Mouse (Mus musculus): ENCODE data around the gene Smpx. TPM values are rescaled to one million over a fixed set of nuclear protein-coding genes. Genes with fewer than 3 reads are reported as not detected.

Smpx gene
- polyA plus RNA-seq, 1 experiment, result 0.19 TPM

DNA sequence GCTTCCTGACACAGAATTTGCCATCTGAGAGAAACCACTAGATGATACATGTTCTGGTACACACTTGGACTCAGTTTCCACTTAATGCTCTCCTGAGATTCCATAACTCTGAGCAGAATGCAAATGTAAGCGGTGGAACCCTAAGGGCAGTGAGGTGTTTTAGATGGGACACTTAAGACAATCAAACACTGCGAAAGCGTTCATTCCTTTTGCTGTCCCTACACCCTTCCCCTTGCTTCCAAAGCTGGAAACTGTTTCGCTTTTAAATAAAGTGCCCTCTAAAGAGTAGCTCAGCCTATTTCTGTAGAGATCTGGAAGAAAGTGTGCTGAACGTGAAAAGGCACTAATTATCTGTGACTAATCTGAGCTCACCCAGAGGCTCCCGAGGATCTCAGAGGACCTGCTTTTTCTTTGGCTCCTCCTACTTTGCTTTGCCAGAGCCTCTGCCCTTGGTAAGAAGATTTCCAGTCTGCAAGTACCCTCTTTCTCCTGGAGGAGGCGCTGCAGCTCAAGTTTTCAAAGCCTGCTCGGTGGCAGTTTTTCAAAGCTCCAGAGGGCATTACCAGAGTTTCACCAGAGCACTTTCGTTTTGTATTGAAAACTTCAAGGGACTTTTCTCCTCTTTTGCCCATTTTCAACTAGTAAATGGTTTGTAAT, 33.1 kb downstream of the Smpx start:
- DNase-seq (ENCODE audit: low read depth), result peak; percentile 86
- TF ChIP-seq POLR2A (IDR thresholded peaks at IDR 0.05; ENCODE audit: borderline replicate concordance, extremely low read depth, insufficient read depth, insufficient read length, poor library complexity, severe bottlenecking) (no peak), CTCF (IDR thresholded peaks at IDR 0.05; ENCODE audit: borderline replicate concordance, extremely low read depth, insufficient read depth, insufficient read length) (peak; percentile 76)

DNA sequence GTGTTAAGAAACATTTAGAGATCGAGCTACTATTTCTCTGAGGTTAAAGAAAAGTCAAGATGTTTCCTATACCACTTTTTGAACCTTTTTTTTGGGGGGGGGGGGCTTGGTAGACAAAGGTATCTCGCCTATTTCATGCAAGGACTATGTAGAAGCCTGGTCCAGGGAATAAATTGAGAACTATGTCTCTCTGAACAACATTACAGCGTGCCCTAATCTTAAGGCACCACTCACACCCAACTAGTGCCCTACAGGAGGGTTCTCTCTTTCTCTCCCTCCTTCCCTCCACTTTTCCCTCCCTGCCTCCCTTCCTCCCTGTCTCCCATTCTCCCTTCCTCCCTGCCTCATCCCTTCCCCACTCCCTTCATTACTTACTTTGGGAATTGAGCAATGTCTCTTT, 33.6 kb downstream of the Smpx start:
- DNase-seq (ENCODE audit: low read depth), result no peak
- TF ChIP-seq POLR2A (IDR thresholded peaks at IDR 0.05; ENCODE audit: borderline replicate concordance, extremely low read depth, insufficient read depth, insufficient read length, poor library complexity, severe bottlenecking), result no peak
- no peak for TF ChIP-seq CTCF (IDR thresholded peaks at IDR 0.05; ENCODE audit: borderline replicate concordance, extremely low read depth, insufficient read depth, insufficient read length)

DNA sequence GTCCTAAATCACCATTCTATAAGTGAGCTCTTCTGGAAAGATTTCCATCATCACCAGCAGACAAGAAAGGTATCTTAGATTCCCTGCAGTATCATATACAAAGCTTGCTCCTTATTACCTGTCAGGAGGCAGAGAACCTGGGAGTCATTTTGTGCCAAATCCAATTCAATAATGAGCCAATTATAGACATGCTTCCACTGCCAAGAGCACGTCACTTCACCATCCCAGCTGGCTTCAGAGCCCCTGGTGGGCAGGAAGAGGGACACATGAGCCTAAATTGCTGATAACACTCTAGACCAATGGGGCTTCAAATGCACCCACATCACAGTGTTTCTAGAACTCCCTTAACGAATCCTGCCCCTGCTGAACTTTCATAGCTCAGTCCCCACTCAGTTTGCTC, 35.1 kb downstream of the Smpx start:
- peak; percentile 31 for DNase-seq (ENCODE audit: low read depth)
- TF ChIP-seq POLR2A (IDR thresholded peaks at IDR 0.05; ENCODE audit: borderline replicate concordance, extremely low read depth, insufficient read depth, insufficient read length, poor library complexity, severe bottlenecking) (no peak), CTCF (IDR thresholded peaks at IDR 0.05; ENCODE audit: borderline replicate concordance, extremely low read depth, insufficient read depth, insufficient read length) (no peak)

DNA sequence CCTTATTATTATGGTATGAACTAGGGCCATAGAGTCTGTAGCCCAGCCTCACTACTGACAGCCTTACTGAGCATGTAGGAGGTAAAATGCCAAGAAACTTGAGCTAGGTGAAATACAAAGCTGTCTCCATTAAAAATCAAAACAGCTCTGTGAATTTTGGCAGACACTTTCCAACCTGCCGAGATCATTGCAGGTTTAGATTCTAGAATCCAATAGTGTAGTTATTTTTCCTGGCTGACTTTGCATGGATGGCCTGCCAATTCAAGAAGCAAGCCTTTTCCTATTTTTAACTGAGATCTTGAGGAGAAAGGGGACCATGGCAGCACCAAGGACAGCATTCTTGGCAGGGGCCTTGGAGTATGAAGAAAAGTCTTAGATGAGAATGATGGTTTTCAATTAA, 35.6 kb downstream of the Smpx start:
- TF ChIP-seq CTCF (IDR thresholded peaks at IDR 0.05; ENCODE audit: borderline replicate concordance, extremely low read depth, insufficient read depth, insufficient read length), result no peak
- no peak for TF ChIP-seq POLR2A (IDR thresholded peaks at IDR 0.05; ENCODE audit: borderline replicate concordance, extremely low read depth, insufficient read depth, insufficient read length, poor library complexity, severe bottlenecking)
- no peak for DNase-seq (ENCODE audit: low read depth)

DNA sequence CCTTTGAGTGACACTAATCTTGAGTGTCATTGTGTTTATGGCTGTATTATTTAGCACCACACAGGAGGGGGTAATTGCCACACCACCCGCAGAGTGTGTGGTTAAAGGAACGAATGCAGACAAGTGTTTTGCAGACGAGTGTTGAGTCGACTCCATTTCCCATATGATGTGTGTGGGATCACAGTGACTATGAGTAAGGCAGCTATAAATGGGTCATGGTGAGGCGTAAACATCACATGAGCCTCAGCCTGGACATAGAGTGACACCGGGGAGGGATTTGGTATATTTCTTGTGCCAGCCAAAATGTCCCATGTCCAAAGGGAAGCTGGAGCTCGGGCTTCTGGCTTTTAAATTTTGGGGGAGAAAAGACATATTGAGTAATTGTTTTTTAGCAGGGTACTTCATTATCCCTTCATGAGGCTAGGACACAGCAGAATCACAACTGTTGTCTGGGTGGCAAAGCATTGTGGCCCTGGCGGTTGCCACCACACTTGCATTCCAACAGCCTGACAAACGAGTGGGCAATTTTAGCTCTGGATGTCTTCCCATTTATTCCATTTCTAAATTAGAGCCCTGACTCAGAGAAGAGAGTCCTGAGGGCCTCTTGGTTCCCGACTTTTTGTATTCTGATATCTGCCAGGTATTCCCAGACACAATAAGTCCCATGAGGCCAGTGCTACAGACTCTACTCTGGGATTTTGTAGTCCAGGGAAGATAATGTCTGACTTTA, 49.3 kb downstream of the Smpx start:
- TF ChIP-seq CTCF (IDR thresholded peaks at IDR 0.05; ENCODE audit: borderline replicate concordance, extremely low read depth, insufficient read depth, insufficient read length) (no peak), POLR2A (IDR thresholded peaks at IDR 0.05; ENCODE audit: borderline replicate concordance, extremely low read depth, insufficient read depth, insufficient read length, poor library complexity, severe bottlenecking) (no peak)
- DNase-seq (ENCODE audit: low read depth), result no peak

DNA sequence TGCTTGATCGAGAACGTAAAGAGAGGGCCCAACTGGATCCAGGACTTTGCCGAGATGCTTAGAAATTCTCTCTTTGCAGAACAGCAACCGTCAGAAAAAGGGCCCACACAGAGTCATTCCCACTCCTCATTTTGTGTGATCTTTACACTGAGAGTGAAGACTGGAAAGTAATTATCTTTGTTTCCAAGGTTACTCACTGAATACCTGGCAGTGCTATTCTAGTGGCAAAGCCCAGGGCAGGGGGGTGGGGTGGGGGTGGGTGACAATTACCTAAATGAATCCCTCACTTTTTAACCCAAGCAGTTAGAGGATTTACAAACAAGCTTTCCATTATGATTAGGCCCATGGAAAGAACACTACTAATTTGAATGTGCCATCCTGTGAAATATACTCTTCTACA, 55.8 kb downstream of the Smpx start:
- DNase-seq (ENCODE audit: low read depth), result peak; percentile 6
- no peak for TF ChIP-seq CTCF (IDR thresholded peaks at IDR 0.05; ENCODE audit: borderline replicate concordance, extremely low read depth, insufficient read depth, insufficient read length)
- TF ChIP-seq POLR2A (IDR thresholded peaks at IDR 0.05; ENCODE audit: borderline replicate concordance, extremely low read depth, insufficient read depth, insufficient read length, poor library complexity, severe bottlenecking), result no peak

DNA sequence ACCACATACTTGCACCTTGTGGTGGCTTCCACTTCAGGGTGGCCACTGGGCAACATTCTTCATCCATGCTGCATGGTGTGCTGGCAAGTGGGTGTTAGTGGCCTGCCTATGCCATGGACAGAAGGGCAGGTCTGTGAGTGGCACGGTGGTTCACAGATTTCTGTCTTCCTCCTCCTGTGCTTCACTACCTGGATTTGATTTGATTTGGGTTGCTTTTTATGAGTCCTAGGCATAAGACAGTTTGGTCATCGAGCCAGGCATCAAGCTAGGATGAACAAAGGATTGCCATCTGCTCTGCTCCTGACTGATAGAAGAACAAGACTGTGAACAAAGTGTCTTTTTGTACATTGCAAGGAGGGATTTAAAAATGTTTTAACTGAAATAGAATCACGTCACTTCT, 63.8 kb downstream of the Smpx start:
- no peak for DNase-seq (ENCODE audit: low read depth)
- TF ChIP-seq CTCF (IDR thresholded peaks at IDR 0.05; ENCODE audit: borderline replicate concordance, extremely low read depth, insufficient read depth, insufficient read length) (no peak), POLR2A (IDR thresholded peaks at IDR 0.05; ENCODE audit: borderline replicate concordance, extremely low read depth, insufficient read depth, insufficient read length, poor library complexity, severe bottlenecking) (no peak)

DNA sequence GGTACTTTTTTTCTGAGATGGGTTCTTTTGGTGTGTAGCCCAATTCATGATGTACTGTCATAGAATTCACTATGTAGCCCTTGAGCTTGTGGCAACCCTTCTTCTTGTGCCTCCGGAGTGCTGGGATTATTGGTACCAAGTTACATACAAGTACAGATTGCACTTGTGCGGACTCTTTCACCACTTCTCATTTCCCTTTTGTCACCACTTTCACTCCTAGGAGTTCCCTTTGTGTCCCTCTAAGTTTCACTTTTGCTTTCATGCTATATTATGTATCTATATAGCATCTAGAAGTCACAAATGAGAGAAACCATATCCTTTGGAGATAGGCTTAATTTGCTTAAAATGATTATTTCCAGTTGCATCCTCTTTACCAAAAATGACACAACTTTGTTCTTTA, 103.0 kb downstream of the Smpx start:
- no peak for DNase-seq (ENCODE audit: low read depth)
- no peak for TF ChIP-seq CTCF (IDR thresholded peaks at IDR 0.05; ENCODE audit: borderline replicate concordance, extremely low read depth, insufficient read depth, insufficient read length)
- no peak for TF ChIP-seq POLR2A (IDR thresholded peaks at IDR 0.05; ENCODE audit: borderline replicate concordance, extremely low read depth, insufficient read depth, insufficient read length, poor library complexity, severe bottlenecking)

Other genes with a start within 250 kb of the Smpx start
- gene Sms, start 206.6 kb upstream of the Smpx start, polyA plus RNA-seq (2012; rRNA removed), result 108 and 115 TPM in 2 replicates
- not detected in 2 replicates for gene Yy2, start 129.9 kb upstream of the Smpx start, polyA plus RNA-seq (2012; rRNA removed)
- 50.5 and 50.8 TPM in 2 replicates for gene Mbtps2, start 100.2 kb upstream of the Smpx start, polyA plus RNA-seq (2012; rRNA removed)
- gene Klhl34, start 119.5 kb downstream of the Smpx start, polyA plus RNA-seq (2012; rRNA removed), result 0.05 and 0.06 TPM in 2 replicates